Mouse (Mus musculus): Measurements from ENCODE around the gene Fam122a. TPM values are rescaled to one million over a fixed set of nuclear protein-coding genes. Genes with fewer than 3 reads are reported as not detected.

Gene Fam122a
- total and polyA plus RNA-seq, 3 experiments, result 5.0 to 68.7 (median 14.2) TPM

- H3K36me3 ChIP-seq (replicated peaks), result peaks cover 41% of the 10 kb centered on the region
- no peak for DNase-seq (ENCODE audit: low spot score)
- no peaks in the 10 kb centered on the region for H3K9me3 ChIP-seq (replicated peaks)
Measured at GRCm38 (mm10) chr19:24493887-24494286, 16.7 kb upstream of the Fam122a start.

DNA sequence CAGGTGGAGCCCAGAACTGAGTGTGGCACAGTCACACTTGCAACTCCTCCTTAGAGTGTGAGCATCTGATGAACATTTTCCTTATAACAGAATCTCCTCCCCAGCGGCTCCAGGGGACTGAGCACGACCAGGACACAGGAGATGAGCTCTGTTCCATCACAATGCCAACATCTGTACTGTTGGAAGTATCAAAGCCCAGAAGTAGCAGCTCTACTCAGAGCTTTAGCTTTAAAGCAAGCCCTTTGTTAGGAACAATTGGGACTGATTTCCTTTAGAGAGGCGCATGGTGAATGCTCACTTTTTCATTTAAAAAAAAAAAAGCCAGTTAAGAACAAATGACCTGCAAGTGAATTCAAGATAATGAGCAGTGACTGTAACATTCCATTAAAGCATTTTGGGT is 14.7 kb upstream of the Fam122a start:
- no peak for ATAC-seq (ENCODE audit: extremely low read depth, insufficient number of reproducible peaks, low FRiP score, poor library complexity, severe bottlenecking)
- H3K4me1 ChIP-seq (ENCODE audit: insufficient read depth, low read depth, low read length), result peaks cover 67% of the 10 kb centered on the region
- no peak for DNase-seq (ENCODE audit: low spot score)
- no peaks in the 10 kb centered on the region for H3K9me3 ChIP-seq (replicated peaks)
- H3K4me3 ChIP-seq (ENCODE audit: low read depth, low read length), result no peak overlapping the region
- TF ChIP-seq GATA2 (IDR thresholded peaks at IDR 0.05; ENCODE audit: borderline replicate concordance, low read depth, low read length), result no peak
- no peak for TF ChIP-seq POLR2AphosphoS5 (IDR thresholded peaks at IDR 0.05; ENCODE audit: insufficient replicate concordance, low read depth, low read length)
- no peak for TF ChIP-seq GATA1 (IDR thresholded peaks at IDR 0.05; ENCODE audit: borderline replicate concordance, low read length)
- no peak for TF ChIP-seq TAL1 (conservative IDR thresholded peaks at IDR 0.05; ENCODE audit: low read depth, low read length)
- no peak for TF ChIP-seq CTCF (IDR thresholded peaks at IDR 0.05; ENCODE audit: low read depth, low read length)
- H3K27me3 ChIP-seq (ENCODE audit: insufficient read depth, low read length), result no peaks in the 10 kb centered on the region
- H3K36me3 ChIP-seq (replicated peaks), result peaks cover 33% of the 10 kb centered on the region

More at GRCm38 (mm10) chr19:24493887-24494286, 16.7 kb upstream of the Fam122a start:
- Histone ChIP-seq H3K4me3 (ENCODE audit: low read depth, low read length) (no peak overlapping the region), H3K27me3 (ENCODE audit: insufficient read depth, low read length) (no peaks in the 10 kb centered on the region), H3K4me1 (ENCODE audit: insufficient read depth, low read depth, low read length) (peaks cover 62% of the 10 kb centered on the region)
- no peak for TF ChIP-seq TAL1 (conservative IDR thresholded peaks at IDR 0.05; ENCODE audit: low read depth, low read length)
- no peak for TF ChIP-seq GATA1 (IDR thresholded peaks at IDR 0.05; ENCODE audit: borderline replicate concordance, low read length)
- no peak for TF ChIP-seq CTCF (IDR thresholded peaks at IDR 0.05; ENCODE audit: low read depth, low read length)
- no peak for TF ChIP-seq POLR2AphosphoS5 (IDR thresholded peaks at IDR 0.05; ENCODE audit: insufficient replicate concordance, low read depth, low read length)
- no peak for TF ChIP-seq GATA2 (IDR thresholded peaks at IDR 0.05; ENCODE audit: borderline replicate concordance, low read depth, low read length)
- ATAC-seq (ENCODE audit: extremely low read depth, insufficient number of reproducible peaks, low FRiP score, poor library complexity, severe bottlenecking), result no peak

DNA sequence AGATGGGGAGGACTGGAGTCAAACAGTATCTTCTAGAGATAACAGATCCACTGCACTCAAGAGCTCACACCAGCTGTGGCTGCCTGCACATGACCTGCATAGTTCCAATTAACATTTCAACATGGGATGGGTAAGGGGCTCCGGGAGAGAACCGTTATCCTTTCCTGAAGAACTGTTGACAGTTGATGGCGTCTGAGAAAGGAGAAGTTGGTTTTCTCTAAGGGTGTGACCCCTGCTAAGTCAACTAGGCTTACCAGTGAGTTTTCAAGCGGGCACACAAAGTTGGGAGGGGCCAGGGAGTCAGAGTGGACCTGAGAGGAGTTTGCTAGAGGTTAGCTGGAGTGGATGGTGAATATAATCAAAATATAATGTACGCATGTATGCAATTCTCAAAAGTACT is 13.1 kb upstream of the Fam122a start:
- Histone ChIP-seq H3K4me3 (ENCODE audit: low read depth, low read length) (peak overlapping the region; percentile 22; the same call in 1 of the 2 replicates), H3K36me3 (replicated peaks) (peaks cover 35% of the 10 kb centered on the region), H3K9me3 (replicated peaks) (no peaks in the 10 kb centered on the region), H3K4me1 (ENCODE audit: insufficient read depth, low read depth, low read length) (peaks cover 80% of the 10 kb centered on the region), H3K27me3 (ENCODE audit: insufficient read depth, low read length) (no peaks in the 10 kb centered on the region)
- TF ChIP-seq CTCF (IDR thresholded peaks at IDR 0.05; ENCODE audit: low read depth, low read length) (no peak), TAL1 (conservative IDR thresholded peaks at IDR 0.05; ENCODE audit: low read depth, low read length) (no peak), POLR2AphosphoS5 (IDR thresholded peaks at IDR 0.05; ENCODE audit: insufficient replicate concordance, low read depth, low read length) (no peak), GATA1 (IDR thresholded peaks at IDR 0.05; ENCODE audit: borderline replicate concordance, low read length) (no peak), GATA2 (IDR thresholded peaks at IDR 0.05; ENCODE audit: borderline replicate concordance, low read depth, low read length) (no peak)
- ATAC-seq (ENCODE audit: extremely low read depth, insufficient number of reproducible peaks, low FRiP score, poor library complexity, severe bottlenecking), result peak; percentile 66
- peak; percentile 30 for DNase-seq (ENCODE audit: low spot score)

DNA sequence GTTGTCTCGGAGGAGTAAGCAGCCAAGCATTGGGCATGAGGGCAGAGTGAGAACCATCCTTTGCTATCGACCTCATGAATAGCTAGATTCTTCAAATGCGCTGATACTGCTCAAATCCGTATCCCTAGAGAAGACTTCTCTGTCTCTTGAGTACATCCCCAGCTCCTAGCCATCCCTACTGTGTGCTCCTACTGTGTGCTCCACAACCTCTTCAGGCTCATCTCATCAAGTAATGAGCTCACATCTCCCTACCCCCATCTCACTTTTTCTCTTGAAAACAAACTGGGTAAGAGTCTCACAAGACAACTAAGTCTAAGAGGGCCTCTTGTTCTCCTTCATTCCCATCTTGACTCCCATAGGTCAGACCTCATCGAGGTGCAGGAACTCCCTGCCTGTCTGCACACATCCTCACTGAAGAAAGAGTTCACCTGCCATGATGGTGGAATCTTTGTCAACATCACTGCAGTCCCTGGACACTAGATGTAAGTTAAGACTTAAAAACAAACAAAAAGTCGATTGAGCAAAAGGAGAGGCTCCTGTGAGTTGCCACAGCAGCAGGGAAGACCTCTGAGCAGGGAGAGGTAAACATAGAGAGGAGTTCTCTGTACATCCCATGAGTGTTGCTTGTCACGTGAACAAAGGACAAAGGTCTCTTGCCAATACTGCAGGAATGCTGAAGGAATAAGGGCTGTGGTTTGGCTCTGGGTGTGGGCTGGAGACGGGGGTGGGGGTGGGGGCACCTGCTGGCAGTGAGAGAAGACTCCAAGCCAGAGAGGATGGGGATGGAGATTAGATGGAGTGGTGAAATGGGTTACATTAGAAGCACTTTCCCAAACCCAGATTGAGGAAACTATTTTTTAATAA is 9.5 kb upstream of the Fam122a start:
- DNase-seq (ENCODE audit: low spot score) (no peak), ATAC-seq (ENCODE audit: extremely low read depth, insufficient number of reproducible peaks, low FRiP score, poor library complexity, severe bottlenecking) (no peak; the same call in 1 of the 2 replicates)
- no peak overlapping the region; the same call in 1 of the 2 replicates for H3K4me3 ChIP-seq (ENCODE audit: low read depth, low read length)
- H3K36me3 ChIP-seq (replicated peaks), result peaks cover 42% of the 10 kb centered on the region
- H3K9me3 ChIP-seq (replicated peaks), result no peaks in the 10 kb centered on the region
- H3K4me1 ChIP-seq (ENCODE audit: insufficient read depth, low read depth, low read length), result peaks cover 65% of the 10 kb centered on the region
- TF ChIP-seq POLR2AphosphoS5 (IDR thresholded peaks at IDR 0.05; ENCODE audit: insufficient replicate concordance, low read depth, low read length), result no peak
- no peak for TF ChIP-seq CTCF (IDR thresholded peaks at IDR 0.05; ENCODE audit: low read depth, low read length)
- no peak for TF ChIP-seq GATA2 (IDR thresholded peaks at IDR 0.05; ENCODE audit: borderline replicate concordance, low read depth, low read length)
- TF ChIP-seq GATA1 (IDR thresholded peaks at IDR 0.05; ENCODE audit: borderline replicate concordance, low read length), result no peak
- TF ChIP-seq TAL1 (conservative IDR thresholded peaks at IDR 0.05; ENCODE audit: low read depth, low read length), result no peak
- no peaks in the 10 kb centered on the region for H3K27me3 ChIP-seq (ENCODE audit: insufficient read depth, low read length)

GRCm38 (mm10) chr19:24484612-24485194 is 7.5 kb upstream of the Fam122a start:
- no peak for TF ChIP-seq GATA2 (IDR thresholded peaks at IDR 0.05; ENCODE audit: borderline replicate concordance, low read depth, low read length)
- no peak for TF ChIP-seq GATA1 (IDR thresholded peaks at IDR 0.05; ENCODE audit: borderline replicate concordance, low read length)
- no peak for TF ChIP-seq CTCF (IDR thresholded peaks at IDR 0.05; ENCODE audit: low read depth, low read length)
- no peak for TF ChIP-seq POLR2AphosphoS5 (IDR thresholded peaks at IDR 0.05; ENCODE audit: insufficient replicate concordance, low read depth, low read length)
- no peak for TF ChIP-seq TAL1 (conservative IDR thresholded peaks at IDR 0.05; ENCODE audit: low read depth, low read length)
- Histone ChIP-seq H3K27me3 (ENCODE audit: insufficient read depth, low read length) (no peaks in the 10 kb centered on the region), H3K36me3 (replicated peaks) (peaks cover 43% of the 10 kb centered on the region), H3K4me1 (ENCODE audit: insufficient read depth, low read depth, low read length) (peaks cover 52% of the 10 kb centered on the region), H3K4me3 (ENCODE audit: low read depth, low read length) (no peak overlapping the region), H3K9me3 (replicated peaks) (no peaks in the 10 kb centered on the region)
- DNase-seq (ENCODE audit: low spot score), result no peak
- no peak for ATAC-seq (ENCODE audit: extremely low read depth, insufficient number of reproducible peaks, low FRiP score, poor library complexity, severe bottlenecking)

GRCm38 (mm10) chr19:24480916-24481315 is 3.8 kb upstream of the Fam122a start:
- no peak for DNase-seq (ENCODE audit: low spot score)
- Histone ChIP-seq H3K9me3 (replicated peaks) (no peaks in the 10 kb centered on the region), H3K27me3 (ENCODE audit: insufficient read depth, low read length) (no peaks in the 10 kb centered on the region), H3K4me1 (ENCODE audit: insufficient read depth, low read depth, low read length) (peaks cover 41% of the 10 kb centered on the region), H3K36me3 (replicated peaks) (peaks cover 42% of the 10 kb centered on the region), H3K4me3 (ENCODE audit: low read depth, low read length) (no peak overlapping the region)
- TF ChIP-seq GATA2 (IDR thresholded peaks at IDR 0.05; ENCODE audit: borderline replicate concordance, low read depth, low read length) (no peak), POLR2AphosphoS5 (IDR thresholded peaks at IDR 0.05; ENCODE audit: insufficient replicate concordance, low read depth, low read length) (no peak), CTCF (IDR thresholded peaks at IDR 0.05; ENCODE audit: low read depth, low read length) (no peak), TAL1 (conservative IDR thresholded peaks at IDR 0.05; ENCODE audit: low read depth, low read length) (no peak), GATA1 (IDR thresholded peaks at IDR 0.05; ENCODE audit: borderline replicate concordance, low read length) (no peak)
- ATAC-seq (ENCODE audit: extremely low read depth, insufficient number of reproducible peaks, low FRiP score, poor library complexity, severe bottlenecking), result no peak
